Mouse (Mus musculus): ENCODE data around the gene Hba-a1.
"Not testable (repeated sequence)": the region's sequence is repeated elsewhere in the genome, so short reads cannot be mapped to it uniquely, and the experiment has no call there.

Gene Hba-a1

DNA sequence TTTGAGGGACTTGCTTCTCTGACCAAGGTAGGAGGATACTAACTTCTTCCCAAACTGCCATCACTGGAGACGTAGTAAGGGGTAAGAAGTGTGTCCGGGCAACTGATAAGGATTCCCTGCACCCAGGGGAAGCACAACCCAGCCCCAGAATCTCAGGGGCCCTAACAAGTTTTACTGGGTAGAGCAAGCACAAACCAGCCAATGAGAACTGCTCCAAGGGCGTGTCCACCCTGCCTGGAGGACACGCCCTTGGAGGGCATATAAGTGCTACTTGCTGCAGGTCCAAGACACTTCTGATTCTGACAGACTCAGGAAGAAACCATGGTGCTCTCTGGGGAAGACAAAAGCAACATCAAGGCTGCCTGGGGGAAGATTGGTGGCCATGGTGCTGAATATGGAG is 12.9 kb downstream of the Hba-a1 start, which contains the start of gene Hba-a2:
TSS of gene Hba-a2 (plus strand) at position 287 of the 400 bp plus-strand sequence.
- not testable (repeated sequence) for DNase-seq (ENCODE audit: low spot score)

DNA sequence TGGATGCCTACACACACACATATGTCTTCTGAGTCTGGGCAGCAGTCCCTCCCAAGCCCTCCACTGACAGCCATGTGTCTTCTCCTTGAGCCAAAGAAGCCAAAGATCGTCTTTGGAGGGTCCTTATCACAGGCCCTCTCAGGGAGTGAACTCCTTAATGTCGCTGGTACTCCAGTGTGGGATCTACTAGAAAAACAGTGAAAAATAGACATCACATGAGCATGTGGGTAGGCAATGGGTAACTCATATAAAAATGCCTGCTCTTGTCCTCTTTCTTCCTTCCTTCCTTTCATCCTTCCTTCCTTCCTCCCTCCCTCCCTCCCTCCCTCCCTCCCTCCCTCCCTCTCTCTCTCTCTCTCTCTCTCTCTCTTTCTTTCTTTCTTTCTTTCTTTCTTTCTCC is 14.1 kb downstream of the Hba-a1 start:
- DNase-seq (ENCODE audit: low spot score), result not testable (repeated sequence)

DNA sequence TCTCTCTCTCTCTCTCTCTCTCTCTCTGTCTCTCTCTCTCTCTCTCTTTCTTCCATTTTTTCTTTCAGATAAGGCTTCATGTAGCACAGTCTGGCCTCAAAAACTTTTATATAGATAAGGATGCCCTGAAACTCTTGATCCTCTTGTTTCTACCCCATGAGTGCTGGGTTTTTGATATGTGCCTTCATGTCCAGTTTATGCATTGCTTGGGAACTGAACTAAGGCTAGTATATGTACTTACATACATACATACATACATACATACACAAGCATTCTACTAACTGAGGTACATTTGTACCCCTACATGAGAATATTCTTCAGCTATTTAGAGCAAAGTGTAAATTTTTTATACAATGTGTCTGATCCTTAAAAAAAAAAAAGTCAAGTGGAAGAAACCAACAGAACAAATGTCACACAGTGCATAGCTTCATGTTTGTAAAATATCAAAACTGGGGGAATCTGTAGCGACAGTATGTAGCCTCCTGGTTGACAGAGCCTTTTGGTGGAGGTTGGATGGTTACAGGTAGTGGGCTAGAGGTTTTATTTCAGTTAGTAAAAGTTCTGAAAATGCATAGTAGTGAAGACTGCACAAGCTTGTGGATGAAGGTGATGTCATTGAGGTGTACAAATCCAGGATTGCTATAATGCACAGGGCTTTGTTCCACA is 14.7 kb downstream of the Hba-a1 start:
- no peak for DNase-seq (ENCODE audit: low spot score)

DNA sequence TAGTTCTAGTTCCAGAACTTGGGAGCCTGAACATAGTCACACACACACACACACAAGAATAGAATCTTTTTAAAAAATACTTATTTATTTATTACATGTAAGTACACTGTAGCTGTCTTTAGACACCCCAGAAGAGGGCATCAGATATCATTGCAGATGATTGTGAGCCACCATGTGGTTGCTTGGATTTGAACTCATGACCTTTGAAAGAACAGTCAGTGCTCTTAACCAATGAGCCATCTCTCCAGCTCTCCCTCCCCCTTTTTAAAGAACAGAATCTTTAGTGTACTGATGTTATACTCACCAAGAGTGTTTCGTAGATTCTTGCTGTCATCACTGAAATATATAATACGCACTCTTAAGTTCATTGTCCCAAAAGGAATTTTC is 15.2 kb downstream of the Hba-a1 start:
- DNase-seq (ENCODE audit: low spot score), result no peak

DNA sequence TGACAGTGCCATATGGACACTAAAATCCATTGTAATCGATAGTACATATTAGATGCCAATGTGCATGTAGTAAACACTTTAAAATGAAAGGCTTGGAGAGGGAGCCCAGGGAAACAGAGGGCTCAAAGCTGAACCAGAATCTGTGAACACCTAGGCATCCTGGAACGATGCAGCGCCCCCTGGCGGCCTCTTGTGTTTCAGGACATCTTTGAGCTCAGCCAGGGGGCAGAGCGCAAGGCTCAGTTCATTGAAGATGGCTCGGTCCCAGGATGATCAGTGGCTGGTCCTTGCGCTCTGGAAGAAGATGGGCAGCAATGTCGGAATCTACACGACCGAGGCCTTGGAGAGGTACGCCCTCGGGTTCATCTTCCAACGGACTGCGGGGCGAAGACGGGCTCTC is 16.6 kb downstream of the Hba-a1 start, which contains the start of gene Hbq1a:
TSS of gene Hbq1a (plus strand) at position 205 of the 400 bp plus-strand sequence.
- peak; percentile 62 for DNase-seq (ENCODE audit: low spot score)

DNA sequence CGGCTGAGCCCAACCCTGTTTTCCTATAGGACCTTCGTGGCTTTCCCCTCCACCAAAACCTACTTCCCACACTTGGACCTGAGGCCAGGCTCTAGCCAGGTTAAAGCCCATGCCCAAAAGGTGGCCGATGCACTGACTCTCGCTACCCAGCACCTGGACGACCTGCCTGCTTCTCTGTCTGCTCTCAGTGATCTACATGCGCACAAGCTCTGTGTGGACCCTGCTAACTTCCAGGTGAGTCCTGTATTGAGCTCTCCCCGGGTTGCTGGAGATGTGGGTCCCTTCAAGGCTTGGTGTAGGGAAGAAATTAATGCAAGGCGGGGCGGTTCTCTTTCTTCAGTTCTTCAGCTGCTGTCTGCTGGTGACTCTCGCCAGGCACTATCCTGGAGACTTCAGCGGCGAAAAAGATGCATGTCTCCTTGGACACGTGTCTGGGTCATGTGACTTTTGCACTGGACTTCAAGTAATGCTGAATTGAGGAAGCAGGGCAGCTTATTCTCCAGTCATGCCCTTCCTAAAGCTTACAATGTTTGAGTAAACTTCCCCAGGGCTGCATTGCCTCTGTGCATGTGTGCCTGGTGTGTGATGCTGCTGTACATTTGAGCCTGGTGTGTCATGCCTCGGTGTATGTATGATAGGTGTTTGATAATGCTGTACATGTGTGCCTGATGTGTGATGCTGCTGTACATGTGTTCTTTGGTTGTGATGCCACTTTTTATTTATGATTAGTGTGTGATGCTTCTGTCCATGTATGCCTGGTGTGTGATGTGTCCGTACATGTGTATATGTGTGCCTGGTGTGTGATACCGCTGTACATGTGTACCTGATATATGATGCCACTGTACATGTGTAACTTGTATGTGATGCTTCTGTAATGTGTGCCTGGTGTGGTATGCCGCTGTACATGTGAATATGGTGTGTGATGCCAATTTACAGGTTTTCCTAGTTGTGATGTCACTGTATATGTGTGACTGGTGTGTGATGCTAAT is 17.3 kb downstream of the Hba-a1 start:
- DNase-seq (ENCODE audit: low spot score), result no peak

DNA sequence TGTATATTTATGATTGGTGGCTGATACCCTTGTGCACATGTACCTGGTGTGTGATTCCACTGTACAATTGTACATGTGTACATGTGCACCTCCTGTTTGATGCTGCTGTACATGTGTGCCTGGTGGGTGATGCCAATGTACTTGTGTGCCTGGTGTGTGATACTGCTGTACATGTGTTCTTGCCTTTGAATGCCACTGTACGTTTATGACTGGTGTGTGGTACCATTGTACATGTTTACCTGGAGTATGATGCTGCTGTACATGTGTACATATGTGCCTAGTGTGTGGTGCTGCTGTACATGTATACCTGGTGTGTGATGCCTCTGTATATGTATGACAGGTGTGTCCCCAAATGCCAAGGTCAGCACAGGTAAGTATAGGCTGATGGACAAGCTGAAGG is 18.2 kb downstream of the Hba-a1 start:
- DNase-seq (ENCODE audit: low spot score), result no peak

DNA sequence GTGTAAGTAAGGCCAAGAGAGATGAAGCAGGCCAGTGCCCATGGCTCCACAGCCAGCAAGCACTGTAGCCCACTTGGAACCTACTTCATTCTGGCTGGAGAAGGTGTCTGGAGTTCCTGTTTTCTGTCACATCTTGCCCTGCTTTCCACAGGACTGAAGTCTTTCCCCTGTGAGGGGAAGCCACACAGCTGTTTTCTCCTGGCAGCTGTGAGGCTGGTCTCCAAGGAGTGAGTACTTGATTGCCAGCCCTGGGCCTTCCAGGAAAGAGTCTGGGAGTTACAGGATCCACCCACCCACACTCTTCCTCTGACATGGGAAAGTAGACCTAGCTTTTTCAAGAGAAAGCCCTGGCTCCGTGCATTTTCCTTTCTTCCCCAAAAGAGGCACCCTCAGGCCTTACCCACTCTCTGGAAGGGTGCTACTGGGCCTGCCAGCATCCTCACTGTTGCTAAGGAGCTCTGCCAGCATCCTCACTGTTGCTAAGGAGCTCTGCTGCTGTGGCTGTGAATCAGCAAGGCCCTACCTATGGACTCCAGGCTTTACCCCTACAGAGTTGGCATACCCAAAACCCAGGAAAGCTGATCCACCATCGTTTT is 19.6 kb downstream of the Hba-a1 start:
- no peak for DNase-seq (ENCODE audit: low spot score)

DNA sequence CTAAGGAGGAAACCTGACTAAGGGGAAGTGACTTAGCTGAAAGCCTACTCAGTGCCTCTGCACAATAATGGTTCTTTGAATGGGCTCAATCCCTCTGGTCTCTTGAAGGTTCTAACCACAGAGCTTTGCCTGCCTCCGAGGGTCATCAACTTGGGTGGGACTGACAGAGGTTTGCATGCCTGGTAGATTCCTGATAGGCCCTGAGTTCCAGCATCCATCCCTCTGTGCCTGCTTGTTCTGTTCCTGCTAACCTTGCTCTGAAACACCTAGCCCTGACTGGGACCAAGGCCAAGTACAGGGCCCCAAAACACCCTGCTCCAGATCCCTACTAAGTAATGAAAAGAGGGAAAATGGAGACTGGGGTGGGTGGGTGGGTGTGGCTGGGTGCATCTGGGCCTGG is 20.1 kb downstream of the Hba-a1 start:
- no peak for DNase-seq (ENCODE audit: low spot score)

DNA sequence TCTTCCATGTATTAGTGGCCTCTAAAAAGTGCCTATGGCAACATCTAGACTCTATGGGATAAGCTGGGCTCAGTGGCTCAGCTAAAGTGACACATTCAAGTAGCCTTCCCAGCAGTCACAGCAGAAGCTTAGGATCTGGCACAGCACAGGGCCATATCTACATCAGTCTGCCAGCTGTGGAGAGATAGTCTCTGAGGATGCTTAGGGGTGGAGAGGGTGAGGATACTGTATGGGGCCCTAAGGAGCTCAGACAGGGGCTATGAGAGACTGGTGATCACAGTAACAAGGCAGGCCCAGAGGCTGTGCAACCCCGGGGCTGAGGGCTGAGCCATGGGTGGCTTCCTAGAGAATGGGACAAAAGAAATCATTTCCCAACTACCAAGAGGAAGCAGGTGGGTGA is 23.7 kb downstream of the Hba-a1 start:
- DNase-seq (ENCODE audit: low spot score), result no peak

DNA sequence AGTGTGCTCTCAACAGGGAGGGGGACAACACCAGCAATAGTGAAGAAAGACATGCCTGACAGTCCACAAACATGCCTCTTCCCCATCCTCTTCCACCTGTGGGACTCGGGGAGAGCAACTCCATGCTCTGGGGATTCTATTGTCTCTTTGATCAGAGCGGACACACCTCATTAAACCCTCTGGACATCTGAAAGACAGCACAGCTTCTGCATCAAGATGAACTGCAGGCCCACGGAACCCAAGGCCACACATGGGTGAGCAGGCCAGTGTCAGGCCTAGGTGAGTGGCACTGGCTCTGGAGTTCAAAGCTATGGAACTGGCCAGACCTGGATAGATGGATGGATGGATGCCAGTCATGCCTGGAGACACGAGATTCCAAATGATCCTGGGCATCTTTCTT is 26.1 kb downstream of the Hba-a1 start:
- DNase-seq (ENCODE audit: low spot score), result no peak

DNA sequence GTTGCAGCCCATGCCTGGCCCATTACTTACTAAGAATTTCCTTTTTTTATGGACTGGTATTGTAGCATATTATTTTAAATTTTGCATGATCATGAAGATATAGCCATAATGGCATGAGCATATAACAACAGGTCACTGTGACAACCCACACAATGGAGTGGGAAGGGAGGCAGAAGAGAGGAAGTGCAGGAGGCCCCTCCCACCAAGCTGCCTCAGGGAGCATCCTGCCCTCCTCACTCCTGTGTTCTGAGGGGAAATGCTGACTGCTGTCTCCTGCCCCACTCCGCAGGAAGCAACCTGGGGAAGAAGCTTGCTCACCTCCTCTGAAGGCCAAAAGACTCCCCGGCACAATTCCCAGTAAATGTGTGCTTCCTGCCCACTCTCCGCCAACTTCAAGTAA is 26.6 kb downstream of the Hba-a1 start:
- DNase-seq (ENCODE audit: low spot score), result no peak

DNA sequence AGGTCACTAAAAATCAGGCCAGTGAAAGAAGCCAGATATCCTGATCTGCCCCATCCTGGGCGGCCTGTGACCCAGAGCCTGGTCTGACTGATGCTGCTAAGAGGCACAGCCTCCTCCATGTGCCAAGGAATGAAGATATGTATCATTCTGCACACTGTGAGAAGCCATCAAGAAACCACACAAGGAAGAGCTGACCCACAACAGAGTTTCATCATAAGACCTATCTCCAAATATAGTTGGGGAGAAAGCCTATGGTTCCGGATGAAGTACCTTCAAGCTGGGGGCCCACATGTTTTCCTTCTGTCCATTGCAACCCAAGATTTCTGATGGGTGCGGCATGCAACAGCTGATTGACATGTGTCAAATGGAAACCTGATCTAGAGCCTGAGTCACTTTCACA is 32.7 kb downstream of the Hba-a1 start:
- no peak for DNase-seq (ENCODE audit: low spot score)

DNA sequence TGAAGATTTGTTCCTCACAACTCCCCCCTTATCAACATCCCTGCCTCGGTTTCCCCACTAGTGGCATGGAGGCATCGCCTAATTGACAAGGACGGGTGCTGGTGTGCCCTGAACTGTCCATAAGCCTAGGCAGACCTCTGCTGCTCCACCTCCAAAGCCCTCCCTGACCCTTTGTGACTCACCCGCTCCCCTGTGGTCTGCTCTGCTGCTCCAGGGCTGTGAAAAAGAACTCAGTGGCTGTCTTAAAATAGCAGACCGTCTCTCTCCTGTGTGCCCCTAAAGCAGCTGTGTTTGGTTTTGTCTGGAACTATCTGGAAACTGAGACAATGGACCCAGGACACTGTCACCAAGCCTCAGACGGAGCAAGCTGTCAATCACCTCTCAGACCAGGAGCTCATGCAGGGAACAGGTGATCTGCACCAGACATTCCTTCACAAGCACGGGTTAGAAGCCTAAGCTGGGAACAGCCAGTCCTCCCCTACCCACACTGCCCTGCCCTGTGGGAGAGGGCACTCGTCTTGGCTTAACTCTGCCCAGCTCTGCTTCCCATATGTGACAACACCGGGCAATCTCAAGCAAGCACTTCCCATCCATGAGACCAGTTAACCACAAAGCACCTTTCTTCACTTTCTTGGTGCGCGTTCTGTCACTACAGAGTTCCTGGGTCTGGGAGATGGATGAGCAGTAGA is 37.3 kb downstream of the Hba-a1 start:
- no peak for DNase-seq (ENCODE audit: low spot score)

DNA sequence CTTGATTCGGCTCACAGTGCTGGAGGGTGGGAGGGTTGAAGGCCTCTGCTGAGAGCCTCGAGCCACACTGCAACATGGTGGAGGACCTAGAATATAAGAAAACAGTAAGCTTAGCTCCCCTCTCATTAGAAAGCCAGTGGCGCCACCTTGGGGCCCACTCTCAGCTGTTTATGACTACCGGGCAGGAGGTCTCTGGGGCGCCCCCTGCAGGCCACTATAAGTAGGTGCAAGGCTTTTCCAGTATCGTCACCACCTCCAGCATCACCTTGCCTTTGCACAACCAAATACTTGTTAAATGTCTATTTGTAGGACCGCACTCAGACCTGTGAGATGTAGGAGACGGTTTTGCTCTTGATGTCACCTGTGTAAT is 37.9 kb downstream of the Hba-a1 start:
- DNase-seq (ENCODE audit: low spot score), result peak; percentile 78

DNA sequence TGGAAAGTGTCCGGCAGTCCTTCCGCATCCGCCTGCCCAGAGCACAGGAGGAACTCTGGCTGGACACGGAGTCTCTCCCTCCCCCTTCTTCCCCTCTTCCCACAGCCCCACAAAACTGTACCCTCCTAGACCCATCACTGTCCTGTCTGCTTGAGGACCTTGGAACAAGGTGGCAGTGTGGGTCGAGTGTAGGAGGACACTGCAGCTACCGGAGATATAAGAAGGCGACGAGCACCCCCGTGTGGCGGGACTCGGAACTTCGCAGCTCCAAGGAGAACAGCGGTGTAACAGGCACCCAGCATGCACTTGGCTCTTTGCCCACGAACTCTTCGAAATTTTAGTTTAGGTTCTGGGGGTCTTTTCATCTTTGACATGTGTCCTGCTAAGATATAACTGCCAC is 41.3 kb downstream of the Hba-a1 start:
- DNase-seq (ENCODE audit: low spot score), result peak; percentile 81

DNA sequence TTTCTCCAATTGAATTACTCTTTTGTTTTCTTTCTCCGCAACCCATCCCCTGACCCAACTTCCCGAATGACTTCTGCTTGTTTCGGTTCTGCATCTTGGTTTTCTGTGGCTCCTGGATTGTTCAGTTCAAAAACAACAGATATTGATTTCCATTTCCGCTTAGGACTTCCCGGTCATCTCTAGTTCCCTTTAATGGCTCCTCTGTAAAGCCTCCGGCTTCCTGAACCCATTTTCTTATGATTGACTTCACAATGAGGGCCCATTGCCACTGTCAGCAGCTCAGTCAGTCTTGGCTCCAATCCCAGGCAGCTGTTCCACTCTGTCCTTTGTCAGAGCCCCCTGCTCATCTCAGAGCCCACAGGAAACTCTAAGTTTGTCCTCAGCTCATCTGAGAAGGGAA is 47.8 kb downstream of the Hba-a1 start:
- no peak for DNase-seq (ENCODE audit: low spot score)

DNA sequence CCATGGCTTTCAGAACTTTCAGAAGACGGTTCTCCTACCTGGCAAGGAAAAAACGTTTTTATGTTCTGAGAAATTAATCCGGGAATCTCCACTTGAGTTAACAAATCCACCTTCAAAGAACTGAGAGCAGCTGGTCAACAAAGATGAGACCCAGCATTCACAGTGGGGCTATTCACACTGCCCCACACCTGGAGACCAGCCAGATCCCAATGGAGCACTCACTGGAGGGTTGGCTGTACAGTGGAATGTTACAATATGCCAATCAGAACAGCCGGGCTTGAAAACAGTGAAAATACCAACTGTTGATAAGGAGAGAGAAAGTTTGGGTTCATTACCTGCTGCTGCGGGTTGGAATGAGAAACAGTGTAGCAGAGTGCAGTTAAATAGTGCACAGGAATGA is 48.5 kb downstream of the Hba-a1 start:
- peak; percentile 45 for DNase-seq (ENCODE audit: low spot score)

DNA sequence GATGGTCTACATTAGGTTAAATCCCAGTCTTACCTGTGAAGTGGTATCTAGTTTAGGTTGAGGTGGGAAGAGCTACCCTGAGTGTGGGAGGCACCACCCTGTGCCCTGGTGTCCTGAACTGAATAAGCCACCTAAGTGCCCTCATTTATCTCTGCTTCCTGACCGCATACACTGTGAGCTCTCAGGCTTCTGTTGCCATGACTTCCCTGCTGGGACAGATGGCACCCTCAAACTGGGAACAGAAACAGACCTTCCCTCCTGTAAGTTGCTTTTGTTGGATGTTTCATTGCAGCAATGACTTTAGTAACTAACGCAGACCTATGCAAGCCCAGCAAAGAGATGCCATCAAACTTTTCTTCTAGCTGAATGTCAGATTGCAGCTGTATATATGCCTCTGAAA is 49.9 kb downstream of the Hba-a1 start:
- DNase-seq (ENCODE audit: low spot score), result no peak

All from testis, postnatal 14 days (tissue).